Mouse (Mus musculus): Measurements from ENCODE around the gene Rbfox1. TPM values are rescaled to one million over a fixed set of nuclear protein-coding genes. Genes with fewer than 3 reads are reported as not detected.

The Rbfox1 gene
- polyA plus RNA-seq, 1 experiment, result 0.14 TPM

GRCm38 (mm10) chr16:6479094-6479590, 594.0 kb downstream of the Rbfox1 start:
- DNase-seq (ENCODE audit: low spot score), result no peak

GRCm38 (mm10) chr16:6479616-6480410, 594.7 kb downstream of the Rbfox1 start:
- no peak for DNase-seq (ENCODE audit: low spot score)

GRCm38 (mm10) chr16:6480411-6480728, 595.2 kb downstream of the Rbfox1 start:
- DNase-seq (ENCODE audit: low spot score), result no peak

- no peak for DNase-seq (ENCODE audit: low spot score)
These were observed 598.5 kb downstream of the Rbfox1 start for GRCm38 (mm10) chr16:6483628-6484027.

- DNase-seq (ENCODE audit: low spot score), result no peak
These were observed 600.5 kb downstream of the Rbfox1 start for GRCm38 (mm10) chr16:6485631-6486030.

GRCm38 (mm10) chr16:6502219-6502618, 617.1 kb downstream of the Rbfox1 start:
- DNase-seq (ENCODE audit: low spot score), result no peak

GRCm38 (mm10) chr16:6503573-6504331, 618.6 kb downstream of the Rbfox1 start:
- DNase-seq (ENCODE audit: low spot score), result no peak

- no peak for DNase-seq (ENCODE audit: low spot score)
These were observed 623.8 kb downstream of the Rbfox1 start for GRCm38 (mm10) chr16:6508924-6509323.

GRCm38 (mm10) chr16:6519474-6519873, 634.3 kb downstream of the Rbfox1 start:
- DNase-seq (ENCODE audit: low spot score), result no peak

GRCm38 (mm10) chr16:6525507-6526170, 640.5 kb downstream of the Rbfox1 start:
- no peak for DNase-seq (ENCODE audit: low spot score)

GRCm38 (mm10) chr16:6531459-6531858, 646.3 kb downstream of the Rbfox1 start:
- DNase-seq (ENCODE audit: low spot score), result no peak

- no peak for DNase-seq (ENCODE audit: low spot score)
These were observed 647.2 kb downstream of the Rbfox1 start for GRCm38 (mm10) chr16:6532077-6532995.

- no peak for DNase-seq (ENCODE audit: low spot score)
These were observed 670.6 kb downstream of the Rbfox1 start for GRCm38 (mm10) chr16:6555776-6556175.

GRCm38 (mm10) chr16:6557726-6558125, 672.6 kb downstream of the Rbfox1 start:
- no peak for DNase-seq (ENCODE audit: low spot score)

- DNase-seq (ENCODE audit: low spot score), result no peak
These were observed 699.5 kb downstream of the Rbfox1 start for GRCm38 (mm10) chr16:6584700-6585099.

GRCm38 (mm10) chr16:6585204-6585603, 700.0 kb downstream of the Rbfox1 start:
- DNase-seq (ENCODE audit: low spot score), result no peak

- no peak for DNase-seq (ENCODE audit: low spot score)
These were observed 731.4 kb downstream of the Rbfox1 start for GRCm38 (mm10) chr16:6616526-6616925.

- DNase-seq (ENCODE audit: low spot score), result no peak
These were observed 755.2 kb downstream of the Rbfox1 start for GRCm38 (mm10) chr16:6640330-6640729.

- DNase-seq (ENCODE audit: low spot score), result no peak
These were observed 761.8 kb downstream of the Rbfox1 start for GRCm38 (mm10) chr16:6646941-6647340.

GRCm38 (mm10) chr16:6648753-6649152, 763.6 kb downstream of the Rbfox1 start:
- DNase-seq (ENCODE audit: low spot score), result no peak

GRCm38 (mm10) chr16:6658594-6658993, 773.4 kb downstream of the Rbfox1 start:
- no peak for DNase-seq (ENCODE audit: low spot score)

Data from urinary bladder, adult 2 months (tissue).